Mouse (Mus musculus): ENCODE data around the gene Stub1. TPM values are rescaled to one million over a fixed set of nuclear protein-coding genes. Genes with fewer than 3 reads are reported as not detected.
"Not testable (repeated sequence)": the region's sequence is repeated elsewhere in the genome, so short reads cannot be mapped to it uniquely, and the experiment has no call there.

Stub1 gene
- polyA plus RNA-seq, 1 experiment from 2014 or later: 112 TPM

- not testable (repeated sequence) for H3K9me3 ChIP-seq (replicated peaks; ENCODE audit: control insufficient read depth, low read length); H3K27me3 ChIP-seq (ENCODE audit: control insufficient read depth, insufficient read depth, low read depth, low read length); H3K4me3 ChIP-seq (ENCODE audit: low read depth, low read length); H3K9ac ChIP-seq (ENCODE audit: low read depth, low read length); ATAC-seq (ENCODE audit: low read depth); H3K36me3 ChIP-seq (ENCODE audit: control insufficient read depth, insufficient read depth); H3K27ac ChIP-seq (ENCODE audit: low read length); H3K4me2 ChIP-seq (ENCODE audit: low read depth, low read length)
- H3K4me1 ChIP-seq (ENCODE audit: control insufficient read depth, low read depth, low read length): peaks cover 37% of the 10 kb centered on the region
Measured at GRCm38 (mm10) chr17:25871566-25871965, 38.4 kb upstream of the Stub1 start.

GRCm38 (mm10) chr17:25869954-25870353 is 36.8 kb upstream of the Stub1 start:
- Histone ChIP-seq H3K4me2 (ENCODE audit: low read depth, low read length) (no peak overlapping the region), H3K9ac (ENCODE audit: low read depth, low read length) (no peak overlapping the region), H3K4me3 (ENCODE audit: low read depth, low read length) (no peak overlapping the region), H3K27me3 (ENCODE audit: control insufficient read depth, insufficient read depth, low read depth, low read length) (no peaks in the 10 kb centered on the region), H3K9me3 (replicated peaks; ENCODE audit: control insufficient read depth, low read length) (no peaks in the 10 kb centered on the region), H3K27ac (ENCODE audit: low read length) (no peak overlapping the region), H3K4me1 (ENCODE audit: control insufficient read depth, low read depth, low read length) (peaks cover 28% of the 10 kb centered on the region), H3K36me3 (ENCODE audit: control insufficient read depth, insufficient read depth) (no peaks in the 10 kb centered on the region)
- WGBS (ENCODE audit: insufficient replicate concordance): 66% methylated on average over 2 of the region's 2 CpGs
- no peak for ATAC-seq (ENCODE audit: low read depth)

GRCm38 (mm10) chr17:25869498-25869897 is 36.3 kb upstream of the Stub1 start:
- ATAC-seq (ENCODE audit: low read depth): no peak
- Histone ChIP-seq H3K9me3 (replicated peaks; ENCODE audit: control insufficient read depth, low read length) (no peaks in the 10 kb centered on the region), H3K36me3 (ENCODE audit: control insufficient read depth, insufficient read depth) (no peaks in the 10 kb centered on the region), H3K4me2 (ENCODE audit: low read depth, low read length) (no peak overlapping the region), H3K4me1 (ENCODE audit: control insufficient read depth, low read depth, low read length) (peaks cover 28% of the 10 kb centered on the region), H3K27ac (ENCODE audit: low read length) (no peak overlapping the region), H3K27me3 (ENCODE audit: control insufficient read depth, insufficient read depth, low read depth, low read length) (no peaks in the 10 kb centered on the region), H3K9ac (ENCODE audit: low read depth, low read length) (no peak overlapping the region), H3K4me3 (ENCODE audit: low read depth, low read length) (no peak overlapping the region)
- 83% methylated on average over 8 of the region's 8 CpGs for WGBS (ENCODE audit: insufficient replicate concordance)

- ATAC-seq (ENCODE audit: low read depth): peak; percentile 80
- Histone ChIP-seq H3K36me3 (ENCODE audit: control insufficient read depth, insufficient read depth) (no peaks in the 10 kb centered on the region), H3K4me2 (ENCODE audit: low read depth, low read length) (peak within 1 kb of the TSS; percentile 82), H3K27ac (ENCODE audit: low read length) (peak within 1 kb of the TSS; percentile 65), H3K4me3 (ENCODE audit: low read depth, low read length) (peak within 1 kb of the TSS; percentile 71), H3K9ac (ENCODE audit: low read depth, low read length) (peak within 1 kb of the TSS; percentile 70), H3K9me3 (replicated peaks; ENCODE audit: control insufficient read depth, low read length) (no peaks in the 10 kb centered on the region), H3K4me1 (ENCODE audit: control insufficient read depth, low read depth, low read length) (peaks cover 20% of the 10 kb centered on the region), H3K27me3 (ENCODE audit: control insufficient read depth, insufficient read depth, low read depth, low read length) (no peaks in the 10 kb centered on the region)
- WGBS (ENCODE audit: insufficient replicate concordance): 0% methylated on average over 24 of the region's 24 CpGs
Measured at GRCm38 (mm10) chr17:25868601-25869191, 35.5 kb upstream of the Stub1 start, which contains the start of gene Mcrip2. Gene Mcrip2 (minus strand): TSS chr17:25868764.

DNA sequence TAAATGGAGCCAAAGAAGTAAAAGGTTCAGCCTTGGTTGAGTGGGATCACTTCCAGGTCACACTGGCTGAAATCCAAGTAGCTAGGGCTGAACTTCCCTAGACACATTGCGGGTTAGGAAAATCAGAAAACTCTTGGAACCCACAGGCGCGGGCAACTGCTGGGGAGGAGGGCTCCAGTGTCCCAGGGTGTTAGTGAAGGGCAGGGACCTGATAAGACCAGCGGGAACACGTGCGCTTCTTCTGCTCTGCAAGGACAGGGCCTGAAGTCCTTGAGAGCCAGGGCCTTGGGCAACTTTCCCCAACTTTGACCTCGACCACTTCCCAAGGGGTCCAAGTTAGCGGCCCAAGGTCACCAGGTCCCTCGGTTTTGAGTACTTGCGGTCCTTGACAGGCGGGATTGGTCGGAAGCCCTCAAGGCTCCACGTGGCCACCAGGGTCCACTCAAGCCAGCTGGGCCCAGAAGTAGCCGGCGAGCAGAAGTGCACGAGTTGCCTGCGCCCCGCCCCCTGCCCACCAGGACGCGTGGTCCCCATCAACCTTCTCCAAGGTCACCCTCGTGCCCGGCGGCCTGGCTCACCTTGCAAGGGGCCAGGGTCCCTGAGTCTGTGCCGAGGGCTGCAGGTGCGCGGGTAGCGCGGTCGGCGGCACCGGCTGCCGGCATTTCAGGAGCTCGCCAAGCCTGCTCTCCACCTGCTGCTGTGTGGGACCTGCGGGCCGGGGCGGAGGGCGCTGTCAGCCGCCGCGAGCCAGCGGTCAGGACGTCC is 34.8 kb upstream of the Stub1 start:
- no peaks in the 10 kb centered on the region for H3K27me3 ChIP-seq (ENCODE audit: control insufficient read depth, insufficient read depth, low read depth, low read length)
- H3K27ac ChIP-seq (ENCODE audit: low read length): peak overlapping the region; percentile 65
- peak overlapping the region; percentile 82 for H3K4me2 ChIP-seq (ENCODE audit: low read depth, low read length)
- WGBS (ENCODE audit: insufficient replicate concordance): under 1% methylated on average over 42 of the region's 42 CpGs
- H3K36me3 ChIP-seq (ENCODE audit: control insufficient read depth, insufficient read depth): no peaks in the 10 kb centered on the region
- ATAC-seq (ENCODE audit: low read depth): peak; percentile 46
- H3K9me3 ChIP-seq (replicated peaks; ENCODE audit: control insufficient read depth, low read length): no peaks in the 10 kb centered on the region
- H3K4me3 ChIP-seq (ENCODE audit: low read depth, low read length): peak overlapping the region; percentile 71
- peaks cover 20% of the 10 kb centered on the region for H3K4me1 ChIP-seq (ENCODE audit: control insufficient read depth, low read depth, low read length)
- H3K9ac ChIP-seq (ENCODE audit: low read depth, low read length): peak overlapping the region; percentile 70

DNA sequence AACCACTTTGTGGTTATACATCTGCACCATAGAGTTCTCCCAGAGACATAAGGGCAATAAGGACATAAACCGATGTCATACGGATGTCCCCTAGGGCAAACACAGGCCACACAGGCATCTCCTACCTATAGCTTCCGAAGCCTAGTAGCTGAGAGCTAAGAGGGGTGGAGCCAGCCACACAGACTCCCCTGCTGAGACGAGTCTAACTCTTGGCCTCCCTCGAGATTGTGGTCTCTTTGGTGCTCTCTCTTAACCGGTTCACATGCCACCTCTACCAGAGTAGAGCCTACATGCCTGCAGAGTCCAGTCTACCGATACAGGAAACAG is 34.3 kb upstream of the Stub1 start:
- 5% methylated on average over 7 of the region's 7 CpGs for WGBS (ENCODE audit: insufficient replicate concordance)
- no peaks in the 10 kb centered on the region for H3K9me3 ChIP-seq (replicated peaks; ENCODE audit: control insufficient read depth, low read length)
- ATAC-seq (ENCODE audit: low read depth): peak; percentile 31

DNA sequence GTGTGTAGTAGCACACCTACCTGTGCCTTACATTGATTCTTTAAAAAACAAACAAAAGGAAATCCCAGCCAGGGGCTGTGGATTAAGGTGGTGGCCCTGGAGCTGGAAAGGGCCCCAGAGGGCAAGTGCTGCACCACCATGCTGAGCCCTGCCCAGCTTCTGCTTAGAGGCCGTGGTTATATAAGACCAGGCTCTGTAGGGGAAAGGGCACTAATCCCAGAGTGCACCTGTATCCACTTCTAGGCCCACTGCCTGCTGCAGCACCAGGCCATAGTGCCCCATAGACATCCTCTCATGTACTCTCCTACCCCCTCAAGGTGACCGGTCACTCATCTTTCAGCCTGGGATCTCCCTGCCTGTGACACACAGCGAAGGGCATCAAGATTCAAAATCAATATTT is 33.0 kb upstream of the Stub1 start:
- H3K27ac ChIP-seq (ENCODE audit: low read length): no peak overlapping the region
- no peaks in the 10 kb centered on the region for H3K36me3 ChIP-seq (ENCODE audit: control insufficient read depth, insufficient read depth)
- no peaks in the 10 kb centered on the region for H3K27me3 ChIP-seq (ENCODE audit: control insufficient read depth, insufficient read depth, low read depth, low read length)
- H3K4me2 ChIP-seq (ENCODE audit: low read depth, low read length): no peak overlapping the region
- H3K4me3 ChIP-seq (ENCODE audit: low read depth, low read length): no peak overlapping the region
- WGBS (ENCODE audit: insufficient replicate concordance): 80% methylated on average over 3 of the region's 3 CpGs
- no peaks in the 10 kb centered on the region for H3K9me3 ChIP-seq (replicated peaks; ENCODE audit: control insufficient read depth, low read length)
- ATAC-seq (ENCODE audit: low read depth): no peak
- peaks cover 30% of the 10 kb centered on the region for H3K4me1 ChIP-seq (ENCODE audit: control insufficient read depth, low read depth, low read length)
- no peak overlapping the region for H3K9ac ChIP-seq (ENCODE audit: low read depth, low read length)

More for the DNA sequence above, 34.3 kb upstream of the Stub1 start:
- Histone ChIP-seq H3K27ac (ENCODE audit: low read length) (peak overlapping the region; percentile 65), H3K4me2 (ENCODE audit: low read depth, low read length) (peak overlapping the region; percentile 82), H3K27me3 (ENCODE audit: control insufficient read depth, insufficient read depth, low read depth, low read length) (no peaks in the 10 kb centered on the region), H3K9ac (ENCODE audit: low read depth, low read length) (peak overlapping the region; percentile 70), H3K36me3 (ENCODE audit: control insufficient read depth, insufficient read depth) (no peaks in the 10 kb centered on the region), H3K4me3 (ENCODE audit: low read depth, low read length) (peak overlapping the region; percentile 71), H3K4me1 (ENCODE audit: control insufficient read depth, low read depth, low read length) (peaks cover 20% of the 10 kb centered on the region)

GRCm38 (mm10) chr17:25865288-25865687 is 32.1 kb upstream of the Stub1 start:
- WGBS (ENCODE audit: insufficient replicate concordance): 77% methylated on average over 11 of the region's 11 CpGs
- Histone ChIP-seq H3K4me2 (ENCODE audit: low read depth, low read length) (no peak overlapping the region), H3K9me3 (replicated peaks; ENCODE audit: control insufficient read depth, low read length) (no peaks in the 10 kb centered on the region), H3K4me3 (ENCODE audit: low read depth, low read length) (no peak overlapping the region), H3K27ac (ENCODE audit: low read length) (no peak overlapping the region), H3K27me3 (ENCODE audit: control insufficient read depth, insufficient read depth, low read depth, low read length) (no peaks in the 10 kb centered on the region), H3K36me3 (ENCODE audit: control insufficient read depth, insufficient read depth) (no peaks in the 10 kb centered on the region), H3K4me1 (ENCODE audit: control insufficient read depth, low read depth, low read length) (peaks cover 38% of the 10 kb centered on the region), H3K9ac (ENCODE audit: low read depth, low read length) (no peak overlapping the region)
- no peak for ATAC-seq (ENCODE audit: low read depth)

- Histone ChIP-seq H3K27me3 (ENCODE audit: control insufficient read depth, insufficient read depth, low read depth, low read length) (no peaks in the 10 kb centered on the region), H3K9me3 (replicated peaks; ENCODE audit: control insufficient read depth, low read length) (no peaks in the 10 kb centered on the region), H3K4me1 (ENCODE audit: control insufficient read depth, low read depth, low read length) (peaks cover 43% of the 10 kb centered on the region), H3K27ac (ENCODE audit: low read length) (no peak overlapping the region), H3K36me3 (ENCODE audit: control insufficient read depth, insufficient read depth) (no peaks in the 10 kb centered on the region), H3K4me3 (ENCODE audit: low read depth, low read length) (no peak overlapping the region), H3K9ac (ENCODE audit: low read depth, low read length) (no peak overlapping the region), H3K4me2 (ENCODE audit: low read depth, low read length) (no peak overlapping the region)
- 81% methylated on average over 14 of the region's 14 CpGs for WGBS (ENCODE audit: insufficient replicate concordance)
- ATAC-seq (ENCODE audit: low read depth): no peak
Measured at GRCm38 (mm10) chr17:25864311-25864710, 31.1 kb upstream of the Stub1 start.

All from liver, embryonic 16.5 days (tissue).